Mouse (Mus musculus) forebrain, embryonic 14.5 days (tissue): Measurements from ENCODE around the gene Endod1. TPM values are rescaled to one million over a fixed set of nuclear protein-coding genes. Genes with fewer than 3 reads are reported as not detected.
A peak's percentile ranks its signal among the peaks of the same experiment; 100 is the strongest.

Source experiments
- ATAC-seq: fragments of 200-750 bp; cut with Nextera tagmentation; 2 replicates; pipeline ENCODE4 v1.8.0; 2017; ENCODE audit warnings: mild to moderate bottlenecking, moderate library complexity
- DNase-seq: peaks from one replicate; pipeline ENCODE4 v3.0.0-alpha.2; 2015; ENCODE audit warnings: low spot score
- H3K27ac ChIP-seq: fragments of 300-500 bp; sonication (generic); 2 replicates; pipeline ENCODE4 v1.5.1; 2014; ENCODE audit warnings: low read depth, mild to moderate bottlenecking, control low read depth, low read length, moderate library complexity
- H3K27me3 ChIP-seq: fragments of 300-500 bp; sonication (generic); replicated peaks from 2 replicates; pipeline ENCODE4 v1.6.1; 2014; ENCODE audit warnings: low read length, control low read depth, mixed read lengths; ENCODE audit not compliant: control insufficient read depth, insufficient read depth
- H3K36me3 ChIP-seq: fragments of 300-500 bp; sonication (generic); 2 replicates; pipeline ENCODE4 v1.6.1; 2014; ENCODE audit warnings: low read length, control low read depth; ENCODE audit not compliant: control insufficient read depth, insufficient read depth
- H3K4me1 ChIP-seq: fragments of 300-500 bp; sonication (generic); 2 replicates; pipeline ENCODE4 v1.6.1; 2014; ENCODE audit warnings: antibody characterized with exemption, low read length, control low read depth; ENCODE audit not compliant: control insufficient read depth, insufficient read depth
- H3K4me2 ChIP-seq: fragments of 300-500 bp; sonication (generic); 2 replicates; pipeline ENCODE4 v1.6.1; 2014; ENCODE audit warnings: mild to moderate bottlenecking, control low read depth, low read length
- H3K4me3 ChIP-seq: fragments of 300-500 bp; sonication (generic); 2 replicates; pipeline ENCODE4 v1.5.1; 2014; ENCODE audit warnings: low read depth, low read length, control low read depth
- H3K9ac ChIP-seq: fragments of 300-500 bp; sonication (generic); 2 replicates; pipeline ENCODE4 v1.6.1; 2014; ENCODE audit warnings: mild to moderate bottlenecking, low read length, control low read depth, moderate library complexity
- H3K9me3 ChIP-seq: fragments of 300-500 bp; sonication (generic); replicated peaks from 2 replicates; pipeline ENCODE4 v1.6.1; 2016; ENCODE audit warnings: low read length, control low read depth, mixed read lengths; ENCODE audit not compliant: control insufficient read depth
- WGBS: fragments of 180-500 bp; shearing (Covaris S2); extraction: QIAGEN DNeasy Blood & Tissue Kit; methylation state at CpG from one replicate; pipeline ENCODE4 v1.1.7; 2014; 5-methylcytosine and 5-hydroxymethylcytosine counted together
- polyA plus RNA-seq: library from polyadenylated mRNA; unstranded; fragments of >200 nt; fragmentation: Nextera tagmentation; extraction: Ambion mirVana; gene quantifications from 2 replicates; pipeline ENCODE4 v1.2.1, GENCODE M21; 2014

Gene Endod1
- polyA plus RNA-seq, 1 experiment from 2014 or later, result 10.0 TPM

DNA sequence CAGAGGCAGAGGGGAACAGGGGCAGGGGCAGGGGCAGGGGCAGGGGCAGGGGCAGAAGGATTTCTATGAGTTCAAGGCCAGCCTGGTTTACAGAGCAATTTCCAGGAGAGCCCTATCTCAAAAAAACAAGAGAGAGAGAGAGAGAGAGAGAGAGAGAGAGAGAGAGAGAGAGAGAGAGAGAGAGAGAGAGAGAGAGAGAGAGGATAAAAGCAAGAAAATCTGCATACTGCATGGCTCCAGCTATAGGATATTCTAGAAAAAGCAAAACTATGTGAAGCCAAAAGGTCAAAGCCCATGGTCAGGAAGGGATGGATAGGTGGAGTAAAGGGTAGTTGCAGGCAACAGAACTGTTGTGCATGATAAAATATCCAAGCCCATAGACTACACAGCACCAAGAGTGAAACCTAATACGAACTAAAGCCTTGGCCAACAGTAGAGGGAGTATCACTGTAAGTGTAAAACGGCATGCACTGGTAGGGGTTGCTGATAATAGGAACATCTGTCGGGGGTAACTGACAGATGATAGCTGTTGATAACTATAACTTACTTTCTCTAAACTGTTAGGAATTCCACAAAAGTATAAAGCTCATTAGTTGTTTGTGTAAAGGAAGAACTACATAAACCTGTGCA is 15.6 kb upstream of the Endod1 start:
- Histone ChIP-seq H3K27ac (no peak overlapping the region), H3K36me3 (no peaks in the 10 kb centered on the region), H3K4me1 (no peaks in the 10 kb centered on the region), H3K9me3 (no peaks in the 10 kb centered on the region), H3K9ac (no peak overlapping the region), H3K4me2 (no peak overlapping the region), H3K4me3 (no peak overlapping the region), H3K27me3 (no peaks in the 10 kb centered on the region)
- WGBS, result 83% methylated on average over 3 of the region's 3 CpGs
- DNase-seq, result no peak
- no peak for ATAC-seq

DNA sequence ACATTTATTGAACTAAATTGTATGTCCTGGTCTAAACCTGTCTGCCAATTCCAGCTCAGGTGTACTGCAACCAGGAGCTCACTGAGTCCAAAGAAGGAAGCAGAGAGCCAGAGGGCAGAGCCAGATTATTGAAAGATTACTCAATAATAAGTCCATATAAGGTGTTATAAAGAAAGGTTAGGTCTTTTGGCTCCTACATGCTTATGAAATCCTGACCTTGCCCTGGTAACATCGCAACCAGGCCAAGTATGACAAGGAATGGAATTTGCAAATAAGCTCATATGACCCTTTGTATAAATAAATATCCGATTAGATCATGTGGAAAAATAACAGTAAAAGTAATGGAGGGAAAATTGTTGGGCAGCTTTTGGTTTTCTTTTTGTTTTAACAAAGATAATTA is 14.8 kb upstream of the Endod1 start:
- Histone ChIP-seq H3K4me2 (no peak overlapping the region), H3K4me3 (no peak overlapping the region), H3K27me3 (no peaks in the 10 kb centered on the region), H3K27ac (no peak overlapping the region), H3K9ac (no peak overlapping the region), H3K36me3 (no peaks in the 10 kb centered on the region), H3K9me3 (no peaks in the 10 kb centered on the region), H3K4me1 (no peaks in the 10 kb centered on the region)
- WGBS, result 86% methylated on average over 2 of the region's 2 CpGs
- no peak for DNase-seq
- no peak for ATAC-seq

DNA sequence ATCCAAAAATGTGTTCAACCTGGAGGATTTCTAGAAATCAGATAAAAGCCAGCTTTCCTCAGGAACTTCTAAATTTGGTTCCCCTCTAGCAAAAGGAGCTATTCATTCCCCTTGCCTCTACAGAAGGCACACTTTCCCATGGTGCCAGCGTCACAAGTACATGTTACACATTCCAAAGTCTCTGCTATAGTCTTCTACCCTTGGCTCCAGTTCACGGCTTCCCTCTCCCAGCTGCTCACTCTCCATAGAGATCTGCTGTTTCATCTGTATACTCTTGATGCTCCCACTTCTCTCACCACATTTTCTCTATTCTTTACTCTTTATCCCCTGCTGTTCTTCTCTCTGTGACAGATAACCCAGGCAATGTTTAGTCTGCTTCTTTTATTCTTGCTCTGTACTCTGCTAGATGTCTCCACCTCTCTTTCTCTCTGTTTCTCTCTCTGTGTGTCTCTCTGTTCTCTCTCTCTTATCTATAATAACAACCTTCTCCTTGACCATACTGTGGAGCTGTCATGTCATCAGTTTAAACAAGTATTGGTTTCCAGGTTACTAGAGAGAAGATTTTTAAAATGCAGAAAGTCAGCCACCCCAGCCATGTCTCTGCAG is 13.8 kb upstream of the Endod1 start:
- Histone ChIP-seq H3K4me1 (no peaks in the 10 kb centered on the region), H3K4me2 (no peak overlapping the region), H3K27ac (no peak overlapping the region), H3K27me3 (no peaks in the 10 kb centered on the region), H3K9me3 (no peaks in the 10 kb centered on the region), H3K36me3 (no peaks in the 10 kb centered on the region), H3K4me3 (no peak overlapping the region), H3K9ac (no peak overlapping the region)
- WGBS, result 62% methylated on average over 2 of the region's 2 CpGs
- DNase-seq, result no peak
- no peak for ATAC-seq

DNA sequence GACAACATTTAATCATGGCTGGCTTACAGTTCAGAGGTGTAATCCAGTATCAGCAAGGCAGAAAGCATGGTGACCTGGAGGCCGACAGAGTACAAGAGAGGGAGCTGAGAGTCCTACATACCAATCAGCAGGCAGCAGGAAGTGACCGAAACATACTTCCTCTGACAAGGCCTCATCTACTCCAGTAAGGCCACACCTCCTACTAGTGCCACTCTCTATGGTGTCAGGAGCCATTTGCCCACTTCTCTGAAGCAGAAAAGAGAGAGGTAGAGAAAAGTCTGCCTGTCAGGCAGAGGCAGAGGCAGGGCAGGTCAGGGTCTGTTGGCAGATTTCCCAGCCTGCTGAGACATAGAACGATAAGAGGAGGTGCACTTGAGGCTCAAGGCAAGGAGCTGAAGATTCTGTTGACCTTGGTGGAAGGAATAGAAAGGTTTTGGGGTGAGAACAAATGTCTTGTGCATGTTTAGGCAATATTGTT is 10.6 kb upstream of the Endod1 start:
- Histone ChIP-seq H3K27me3 (no peaks in the 10 kb centered on the region), H3K4me3 (no peak overlapping the region), H3K36me3 (no peaks in the 10 kb centered on the region), H3K9ac (no peak overlapping the region), H3K4me2 (no peak overlapping the region), H3K27ac (no peak overlapping the region), H3K4me1 (no peaks in the 10 kb centered on the region), H3K9me3 (no peaks in the 10 kb centered on the region)
- ATAC-seq (no peak), DNase-seq (no peak)
- 84% methylated on average over 3 of the region's 3 CpGs for WGBS

DNA sequence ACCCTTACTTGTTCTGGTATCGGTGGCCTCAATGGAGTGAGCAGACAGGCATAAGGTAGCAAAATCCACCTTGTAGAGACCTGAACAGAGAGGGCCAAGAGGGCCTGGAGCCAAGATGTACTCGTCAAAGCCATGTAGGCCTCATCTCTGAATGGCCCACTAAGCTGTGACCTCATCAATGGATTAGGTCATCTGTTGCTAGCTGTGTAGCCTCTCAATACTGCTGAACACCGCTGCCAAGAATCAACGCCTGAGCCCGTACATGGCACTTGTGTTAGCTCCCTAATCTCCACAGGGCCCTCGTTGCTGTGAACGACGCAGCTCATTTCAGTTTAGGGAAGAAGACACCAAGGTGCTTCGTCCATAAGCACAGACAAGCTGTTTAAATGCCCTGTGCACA is 10.0 kb upstream of the Endod1 start:
- WGBS, result 81% methylated on average over 9 of the region's 9 CpGs
- H3K4me3 ChIP-seq, result no peak overlapping the region
- no peak overlapping the region for H3K4me2 ChIP-seq
- no peaks in the 10 kb centered on the region for H3K27me3 ChIP-seq
- no peak overlapping the region for H3K27ac ChIP-seq
- DNase-seq (no peak), ATAC-seq (no peak)
- no peak overlapping the region for H3K9ac ChIP-seq
- H3K36me3 ChIP-seq, result no peaks in the 10 kb centered on the region
- H3K9me3 ChIP-seq, result no peaks in the 10 kb centered on the region
- no peaks in the 10 kb centered on the region for H3K4me1 ChIP-seq

DNA sequence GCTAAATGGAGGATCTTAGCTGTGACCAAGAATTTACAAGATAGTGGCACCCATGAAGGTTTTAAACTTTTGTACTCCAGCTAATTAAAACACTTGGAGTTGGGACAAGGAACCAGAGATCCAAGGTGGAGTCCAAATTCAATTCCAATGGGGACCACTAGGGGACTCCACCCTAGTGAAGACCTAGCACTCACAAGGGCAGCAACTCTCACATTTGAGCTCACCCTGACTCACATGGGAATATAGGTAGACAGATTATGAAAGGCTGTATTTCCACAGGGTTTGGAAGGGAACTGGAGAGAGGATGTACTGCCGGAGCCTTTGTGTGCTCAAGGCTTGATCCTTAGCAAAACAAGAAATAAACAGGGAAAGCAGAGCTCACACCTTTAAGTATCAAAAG is 9.0 kb upstream of the Endod1 start:
- H3K27me3 ChIP-seq, result no peaks in the 10 kb centered on the region
- no peak overlapping the region for H3K27ac ChIP-seq
- no peaks in the 10 kb centered on the region for H3K4me1 ChIP-seq
- no peak overlapping the region for H3K4me3 ChIP-seq
- DNase-seq (no peak), ATAC-seq (no peak)
- 100% methylated on average over 1 of the region's 1 CpGs for WGBS
- H3K4me2 ChIP-seq, result no peak overlapping the region
- no peaks in the 10 kb centered on the region for H3K36me3 ChIP-seq
- H3K9ac ChIP-seq, result no peak overlapping the region
- no peaks in the 10 kb centered on the region for H3K9me3 ChIP-seq

DNA sequence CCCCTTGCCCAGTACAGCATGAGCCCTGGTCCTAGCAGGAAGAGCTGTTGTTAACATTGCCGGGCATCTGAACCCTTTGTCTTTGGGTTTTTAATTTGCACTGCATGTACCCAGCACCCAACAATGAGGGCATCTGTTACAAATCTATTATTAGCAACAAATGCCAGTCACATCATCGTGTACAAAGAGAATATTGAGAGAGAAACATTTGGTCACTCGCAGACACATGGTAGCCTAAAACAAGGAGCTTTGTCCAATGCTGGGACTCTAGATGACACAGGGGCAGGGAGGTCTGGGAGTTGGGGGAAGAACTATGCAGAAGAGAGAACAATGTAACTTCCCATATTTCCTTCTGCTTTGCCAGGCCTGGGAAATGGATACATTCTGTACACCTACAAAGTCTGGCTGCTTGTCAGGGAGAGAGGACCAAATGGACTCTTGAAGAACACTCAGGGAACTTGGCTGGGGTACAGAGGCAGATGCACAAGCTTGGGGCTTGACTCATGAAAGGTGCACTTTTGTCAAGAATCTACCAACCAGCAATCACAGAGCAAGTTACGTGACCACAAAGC is 7.8 kb upstream of the Endod1 start:
- Histone ChIP-seq H3K4me3 (no peak overlapping the region), H3K36me3 (no peaks in the 10 kb centered on the region), H3K27me3 (no peaks in the 10 kb centered on the region), H3K9ac (no peak overlapping the region), H3K4me1 (no peaks in the 10 kb centered on the region), H3K9me3 (no peaks in the 10 kb centered on the region), H3K4me2 (no peak overlapping the region), H3K27ac (no peak overlapping the region)
- ATAC-seq, result no peak
- WGBS, result 53% methylated on average over 4 of the region's 4 CpGs
- DNase-seq, result peak; percentile 7

DNA sequence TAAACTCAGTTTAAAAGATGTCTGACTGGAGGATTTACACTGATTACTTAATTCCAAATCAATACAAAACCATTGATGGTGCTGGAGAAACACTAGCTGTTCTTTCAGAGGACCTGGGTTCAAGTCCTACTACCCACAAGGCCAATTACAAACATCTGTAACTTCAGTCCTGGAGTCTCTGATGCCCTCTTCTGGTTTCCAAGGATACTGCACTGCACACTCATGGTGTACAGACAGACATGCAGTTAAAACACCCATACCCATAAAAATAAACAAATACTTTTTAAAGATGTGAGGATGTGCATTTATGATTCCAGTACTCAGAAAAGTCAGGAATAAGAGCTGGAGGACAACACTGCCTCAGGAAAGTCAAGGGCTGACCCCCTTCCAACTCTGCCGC is 6.7 kb upstream of the Endod1 start:
- no peak for ATAC-seq
- 95% methylated on average over 1 of the region's 1 CpGs for WGBS
- no peak overlapping the region for H3K9ac ChIP-seq

DNA sequence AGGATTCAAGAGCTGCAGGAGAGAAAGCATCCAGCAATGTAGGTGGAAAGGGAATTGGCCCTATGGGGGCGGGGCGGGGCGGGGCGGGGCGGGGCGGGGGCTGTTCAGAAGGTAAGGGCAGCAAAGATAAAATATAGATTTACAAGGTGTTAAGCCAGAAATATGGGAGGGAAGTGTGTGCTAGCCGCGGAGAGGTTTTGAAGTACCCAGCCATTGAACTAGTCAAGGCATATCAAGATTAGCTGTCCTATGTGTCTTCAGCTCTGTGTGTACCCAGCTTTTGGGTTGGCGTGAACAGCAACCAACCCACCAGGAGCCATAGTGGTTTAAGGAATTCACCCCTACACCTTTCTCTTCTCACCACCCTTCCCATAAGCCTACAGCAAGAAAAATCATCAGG is 5.5 kb upstream of the Endod1 start:
- DNase-seq, result no peak
- WGBS, result 81% methylated on average over 7 of the region's 9 CpGs

More for the DNA sequence above, 6.7 kb upstream of the Endod1 start:
- no peak for DNase-seq
- Histone ChIP-seq H3K36me3 (no peaks in the 10 kb centered on the region), H3K27ac (no peak overlapping the region), H3K27me3 (no peaks in the 10 kb centered on the region), H3K4me2 (no peak overlapping the region), H3K4me1 (no peaks in the 10 kb centered on the region), H3K9me3 (no peaks in the 10 kb centered on the region), H3K4me3 (no peak overlapping the region)

More for the DNA sequence above, 5.5 kb upstream of the Endod1 start:
- Histone ChIP-seq H3K4me3 (no peak overlapping the region), H3K27ac (no peak overlapping the region), H3K9ac (no peak overlapping the region), H3K27me3 (no peaks in the 10 kb centered on the region), H3K36me3 (no peaks in the 10 kb centered on the region), H3K4me2 (no peak overlapping the region), H3K9me3 (no peaks in the 10 kb centered on the region), H3K4me1 (no peaks in the 10 kb centered on the region)
- ATAC-seq, result no peak
